Mouse (Mus musculus) midbrain, embryonic 16.5 days (tissue): Measurements from ENCODE around the gene Fes. TPM values are rescaled to one million over a fixed set of nuclear protein-coding genes. Genes with fewer than 3 reads are reported as not detected.

ENCODE experiments used
- ATAC-seq: fragments of 200-750 bp; cut with Nextera tagmentation; 2 replicates; pipeline ENCODE4 v1.8.0; 2017; ENCODE audit warnings: moderate TSS enrichment
- H3K27ac ChIP-seq: fragments of 300-500 bp; sonication (generic); 2 replicates; pipeline ENCODE4 v1.5.1; 2014; ENCODE audit warnings: mild to moderate bottlenecking, low read length, mixed read lengths
- H3K27me3 ChIP-seq: fragments of 300-500 bp; sonication (generic); 2 replicates; pipeline ENCODE4 v1.6.1; 2014; ENCODE audit warnings: low read depth, low read length, mixed read lengths; ENCODE audit not compliant: control insufficient read depth, insufficient read depth
- H3K36me3 ChIP-seq: fragments of 300-500 bp; sonication (generic); 2 replicates; pipeline ENCODE4 v1.6.1; 2014; ENCODE audit warnings: mild to moderate bottlenecking, low read length, moderate library complexity, mixed read lengths; ENCODE audit not compliant: control insufficient read depth, insufficient read depth
- H3K4me1 ChIP-seq: fragments of 300-500 bp; sonication (generic); 2 replicates; pipeline ENCODE4 v1.6.1; 2014; ENCODE audit warnings: mild to moderate bottlenecking, low read length, mixed read lengths; ENCODE audit not compliant: control insufficient read depth, insufficient read depth
- H3K4me2 ChIP-seq: fragments of 300-500 bp; sonication (generic); 2 replicates; pipeline ENCODE4 v1.6.1; 2014; ENCODE audit warnings: mild to moderate bottlenecking, low read length, mixed read lengths
- H3K4me3 ChIP-seq: fragments of 300-500 bp; sonication (generic); 2 replicates; pipeline ENCODE4 v1.5.1; 2014; ENCODE audit warnings: low read depth, mild to moderate bottlenecking, low read length, moderate library complexity, mixed read lengths
- H3K9ac ChIP-seq: fragments of 300-500 bp; sonication (generic); 2 replicates; pipeline ENCODE4 v1.6.1; 2014; ENCODE audit warnings: low read depth, low read length, mixed read lengths
- H3K9me3 ChIP-seq: fragments of 300-500 bp; sonication (generic); replicated peaks from 2 replicates; pipeline ENCODE4 v1.6.1; 2014; ENCODE audit warnings: mild to moderate bottlenecking, low read length, mixed read lengths; ENCODE audit not compliant: control insufficient read depth, poor library complexity, severe bottlenecking
- WGBS: fragments of 180-500 bp; shearing (Covaris S2); extraction: QIAGEN DNeasy Blood & Tissue Kit; methylation state at CpG from one replicate; pipeline ENCODE4 v1.1.7; 2014; 5-methylcytosine and 5-hydroxymethylcytosine counted together
- polyA plus RNA-seq: library from polyadenylated mRNA; unstranded; fragments of >200 nt; fragmentation: Nextera tagmentation; extraction: Ambion mirVana; gene quantifications from 2 replicates; pipeline ENCODE4 v1.2.1, GENCODE M21; 2015

Fes gene
- polyA plus RNA-seq, 1 experiment from 2014 or later: 3.4 TPM

DNA sequence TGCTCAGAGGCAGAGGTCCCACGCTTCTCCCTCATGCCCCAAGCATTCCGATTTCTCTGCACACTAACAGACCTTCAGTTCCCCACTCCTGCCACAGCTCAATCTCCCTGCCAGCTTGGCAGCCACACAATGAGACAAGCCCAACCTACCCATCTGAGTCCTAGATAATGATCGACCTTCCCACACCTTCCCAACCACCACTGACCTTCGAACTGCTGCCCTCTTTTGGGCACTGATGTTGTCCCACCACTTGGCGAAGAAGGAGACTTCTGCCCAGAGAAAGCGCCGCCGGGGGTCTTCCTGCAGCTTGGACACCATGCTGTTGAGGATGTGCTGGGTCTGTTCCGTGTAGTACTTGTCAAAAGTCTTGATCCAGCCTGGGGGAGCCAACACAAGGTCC is 19.7 kb downstream of the Fes start:
- H3K4me2 ChIP-seq: no peak overlapping the region
- H3K4me3 ChIP-seq: no peak overlapping the region
- H3K9ac ChIP-seq: no peak overlapping the region
- peaks cover 36% of the 10 kb centered on the region for H3K36me3 ChIP-seq
- no peaks in the 10 kb centered on the region for H3K27me3 ChIP-seq
- H3K4me1 ChIP-seq: peaks cover 14% of the 10 kb centered on the region
- no peak overlapping the region for H3K27ac ChIP-seq
- H3K9me3 ChIP-seq: no peaks in the 10 kb centered on the region
- no peak for ATAC-seq
- 91% methylated on average over 9 of the region's 9 CpGs for WGBS

DNA sequence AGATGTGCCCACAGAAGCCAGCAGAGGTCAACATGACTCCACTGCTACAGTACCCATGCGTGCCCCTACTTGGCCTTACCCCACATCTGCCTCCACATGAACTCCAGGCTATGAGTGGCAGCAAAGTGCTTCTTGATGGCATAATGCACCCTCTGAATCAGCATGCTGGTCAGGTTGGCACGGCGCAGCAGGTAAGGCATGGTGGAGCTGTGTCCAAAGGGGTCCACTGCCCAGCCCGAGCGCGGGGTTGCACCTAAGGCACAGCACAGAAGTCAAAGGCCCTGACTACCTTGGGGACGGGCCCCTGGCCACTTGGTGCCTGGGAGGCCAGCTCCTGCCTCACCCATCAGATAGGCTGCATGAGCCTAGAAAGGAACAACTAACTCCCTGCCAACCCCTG is 20.5 kb downstream of the Fes start:
- H3K4me3 ChIP-seq: no peak overlapping the region
- H3K36me3 ChIP-seq: peaks cover 43% of the 10 kb centered on the region
- peaks cover 14% of the 10 kb centered on the region for H3K4me1 ChIP-seq
- ATAC-seq: no peak
- WGBS: 97% methylated on average over 7 of the region's 7 CpGs
- no peak overlapping the region for H3K9ac ChIP-seq
- no peak overlapping the region for H3K27ac ChIP-seq
- no peaks in the 10 kb centered on the region for H3K9me3 ChIP-seq
- no peaks in the 10 kb centered on the region for H3K27me3 ChIP-seq
- no peak overlapping the region for H3K4me2 ChIP-seq

DNA sequence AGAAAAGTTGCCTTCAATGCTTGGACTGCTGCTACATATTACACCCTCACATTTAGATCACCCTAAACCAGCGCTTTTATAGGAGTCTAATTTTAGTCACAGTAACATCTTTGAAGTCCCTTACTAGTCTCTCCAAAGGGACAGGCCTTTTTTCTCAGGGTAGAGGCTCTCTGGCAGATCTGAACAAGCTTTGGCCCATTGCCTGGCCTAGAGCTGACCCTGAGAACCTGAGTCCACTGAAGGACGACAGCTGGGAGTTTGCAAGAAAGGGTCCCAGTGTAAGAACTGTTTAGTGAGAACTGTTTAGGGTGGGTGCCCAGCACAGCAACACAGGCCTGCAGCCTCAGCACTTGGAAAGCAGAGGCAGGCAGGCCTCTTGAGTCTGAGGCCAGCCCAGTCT is 22.0 kb downstream of the Fes start:
- no peak overlapping the region for H3K4me2 ChIP-seq
- H3K27ac ChIP-seq: no peak overlapping the region
- H3K9ac ChIP-seq: no peak overlapping the region
- H3K9me3 ChIP-seq: no peaks in the 10 kb centered on the region
- H3K27me3 ChIP-seq: no peaks in the 10 kb centered on the region
- no peak for ATAC-seq
- H3K36me3 ChIP-seq: peaks cover 52% of the 10 kb centered on the region
- 94% methylated on average over 2 of the region's 2 CpGs for WGBS
- no peak overlapping the region for H3K4me3 ChIP-seq
- peaks cover 14% of the 10 kb centered on the region for H3K4me1 ChIP-seq

DNA sequence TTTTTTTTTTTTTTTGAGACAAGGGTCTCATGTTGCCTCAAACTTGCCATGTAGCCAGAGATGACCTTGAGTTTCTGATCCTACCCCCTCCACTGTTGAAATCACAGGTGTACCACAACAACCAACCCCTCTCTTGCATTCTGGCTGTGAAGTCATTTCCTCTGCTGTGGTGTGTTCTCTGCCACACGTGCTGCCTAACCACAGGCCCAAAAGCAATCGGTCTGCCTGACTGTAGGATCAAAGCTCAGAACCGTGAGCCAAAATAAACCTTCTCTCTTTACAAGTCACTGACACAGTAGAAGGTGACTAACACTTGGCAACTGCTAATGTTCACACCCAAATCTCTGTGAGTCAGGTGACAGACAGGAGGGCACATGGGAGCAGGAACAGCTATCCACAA is 27.3 kb downstream of the Fes start:
- 79% methylated on average over 3 of the region's 3 CpGs for WGBS
- Histone ChIP-seq H3K9me3 (no peaks in the 10 kb centered on the region), H3K9ac (no peak overlapping the region), H3K27me3 (no peaks in the 10 kb centered on the region), H3K36me3 (peaks cover 60% of the 10 kb centered on the region), H3K4me1 (no peaks in the 10 kb centered on the region), H3K27ac (no peak overlapping the region), H3K4me2 (no peak overlapping the region), H3K4me3 (no peak overlapping the region)
- no peak for ATAC-seq

DNA sequence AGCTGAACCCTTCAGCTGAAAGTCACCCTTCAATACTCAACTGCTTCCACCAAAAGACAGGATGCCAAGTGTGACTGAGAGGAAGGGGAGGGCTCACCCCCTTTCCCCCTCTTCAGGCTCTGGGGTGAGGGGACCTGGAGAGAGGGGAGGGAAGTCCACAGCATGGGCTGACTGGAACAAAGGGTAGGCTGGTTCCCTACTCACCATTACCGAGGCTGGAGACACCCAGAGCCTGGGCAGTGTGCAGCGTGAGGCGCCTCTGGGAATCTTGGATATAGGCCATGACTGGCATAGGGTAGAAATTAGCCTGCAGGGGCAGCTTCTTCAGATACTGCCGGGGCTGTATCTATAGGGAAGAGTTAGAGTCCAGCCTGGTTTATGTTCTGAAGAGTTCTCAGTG is 29.7 kb downstream of the Fes start:
- H3K36me3 ChIP-seq: peaks cover 58% of the 10 kb centered on the region
- H3K9ac ChIP-seq: no peak overlapping the region
- no peaks in the 10 kb centered on the region for H3K4me1 ChIP-seq
- 66% methylated on average over 4 of the region's 4 CpGs for WGBS
- H3K27me3 ChIP-seq: no peaks in the 10 kb centered on the region
- H3K4me2 ChIP-seq: no peak overlapping the region
- no peak overlapping the region for H3K4me3 ChIP-seq
- H3K9me3 ChIP-seq: no peaks in the 10 kb centered on the region
- no peak overlapping the region for H3K27ac ChIP-seq
- ATAC-seq: no peak

DNA sequence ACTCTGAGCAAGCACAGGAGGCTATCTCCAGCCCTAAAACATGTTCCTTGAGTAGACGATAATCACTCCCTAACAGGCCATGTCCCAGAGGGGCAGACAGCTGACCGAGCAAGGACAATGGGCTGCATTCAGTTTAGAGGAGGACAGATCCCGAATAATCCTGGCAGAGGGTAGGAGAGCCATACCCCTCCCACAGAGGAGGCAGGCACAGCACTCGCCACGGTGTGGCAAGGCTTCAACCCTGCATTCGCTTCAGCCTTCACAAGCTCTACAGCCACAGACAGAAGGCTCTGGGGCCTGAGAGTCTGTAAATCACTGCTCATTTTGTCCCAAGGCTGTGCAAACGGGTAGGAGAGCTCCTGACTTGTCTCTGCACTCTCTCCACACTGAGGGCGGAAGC is 30.6 kb downstream of the Fes start:
- Histone ChIP-seq H3K27me3 (no peaks in the 10 kb centered on the region), H3K27ac (no peak overlapping the region), H3K9me3 (no peaks in the 10 kb centered on the region), H3K36me3 (peaks cover 54% of the 10 kb centered on the region), H3K4me2 (no peak overlapping the region), H3K4me3 (no peak overlapping the region), H3K9ac (no peak overlapping the region), H3K4me1 (no peaks in the 10 kb centered on the region)
- 16% methylated on average over 8 of the region's 8 CpGs for WGBS
- ATAC-seq: no peak

DNA sequence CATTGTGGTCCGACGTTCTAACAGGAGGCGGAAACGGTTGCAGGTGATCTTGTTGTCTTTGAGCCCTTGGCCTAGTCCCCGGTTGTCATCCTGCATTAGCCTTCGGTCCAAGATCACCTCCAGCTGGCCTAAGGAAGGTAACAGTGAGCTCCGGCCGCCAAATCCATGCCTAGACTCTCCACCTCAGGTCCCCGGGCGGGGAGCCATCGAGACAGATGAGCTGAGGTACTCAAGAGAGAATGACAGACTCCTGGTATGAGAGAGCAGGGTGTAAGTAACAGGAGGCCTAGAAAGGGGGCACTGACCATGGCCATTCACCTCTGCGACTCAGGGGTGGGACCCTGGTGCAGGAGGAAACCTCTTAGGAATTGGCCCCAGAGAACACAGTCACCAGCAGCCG is 31.4 kb downstream of the Fes start:
- no peak overlapping the region for H3K9ac ChIP-seq
- peaks cover 54% of the 10 kb centered on the region for H3K36me3 ChIP-seq
- H3K9me3 ChIP-seq: no peaks in the 10 kb centered on the region
- ATAC-seq: no peak
- no peak overlapping the region for H3K27ac ChIP-seq
- H3K4me2 ChIP-seq: no peak overlapping the region
- H3K4me1 ChIP-seq: no peaks in the 10 kb centered on the region
- WGBS: 83% methylated on average over 13 of the region's 13 CpGs
- H3K4me3 ChIP-seq: no peak overlapping the region
- no peaks in the 10 kb centered on the region for H3K27me3 ChIP-seq

DNA sequence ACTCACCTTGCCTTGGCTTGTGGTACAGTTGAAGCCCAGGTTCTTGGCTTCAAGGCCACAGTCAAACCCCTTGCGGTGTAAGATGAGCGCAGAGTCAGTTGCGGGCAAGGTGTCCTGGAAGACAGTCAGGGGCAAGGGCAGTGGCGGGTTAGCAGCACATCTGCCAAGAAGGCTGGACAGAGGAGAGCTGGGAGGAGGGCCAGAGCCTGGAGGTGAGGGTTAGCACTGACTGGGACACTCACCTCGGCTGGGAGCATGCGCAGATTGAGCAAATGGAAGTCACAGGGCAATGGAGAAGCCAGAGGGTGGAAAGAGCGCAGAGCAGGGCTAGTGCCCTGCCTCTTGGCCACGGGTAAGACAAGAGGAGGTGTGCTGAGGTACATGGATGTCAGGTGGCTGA is 34.8 kb downstream of the Fes start:
- no peak for ATAC-seq
- Histone ChIP-seq H3K9ac (no peak overlapping the region), H3K4me1 (no peaks in the 10 kb centered on the region), H3K4me2 (no peak overlapping the region), H3K27ac (no peak overlapping the region), H3K4me3 (no peak overlapping the region), H3K9me3 (no peaks in the 10 kb centered on the region), H3K36me3 (peaks cover 35% of the 10 kb centered on the region), H3K27me3 (no peaks in the 10 kb centered on the region)
- 95% methylated on average over 8 of the region's 8 CpGs for WGBS

DNA sequence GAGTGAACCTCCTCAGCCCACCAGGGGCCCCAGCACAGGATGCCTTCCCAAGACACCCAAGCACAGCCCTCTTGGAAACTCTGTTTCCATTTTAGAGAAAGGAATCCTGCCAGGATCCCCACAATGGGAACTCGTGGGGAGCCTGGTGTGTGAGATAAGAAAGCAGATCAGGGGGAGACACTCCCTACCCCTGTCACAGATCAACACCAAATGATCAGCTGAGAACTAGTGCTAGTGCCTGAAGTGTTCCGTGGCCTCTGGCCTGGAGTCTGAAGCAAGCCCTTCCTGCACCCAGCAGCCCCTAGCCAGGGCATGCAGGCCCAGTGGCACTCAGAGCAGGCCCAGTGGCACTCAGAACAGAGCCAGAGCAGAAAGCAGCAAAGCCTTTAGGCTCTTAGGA is 36.9 kb downstream of the Fes start:
- no peaks in the 10 kb centered on the region for H3K9me3 ChIP-seq
- ATAC-seq: no peak
- H3K4me3 ChIP-seq: no peak overlapping the region
- peaks cover 28% of the 10 kb centered on the region for H3K36me3 ChIP-seq
- 81% methylated on average over 2 of the region's 2 CpGs for WGBS
- H3K4me1 ChIP-seq: no peaks in the 10 kb centered on the region
- H3K27me3 ChIP-seq: no peaks in the 10 kb centered on the region
- H3K4me2 ChIP-seq: no peak overlapping the region
- H3K27ac ChIP-seq: no peak overlapping the region
- no peak overlapping the region for H3K9ac ChIP-seq
